Mouse (Mus musculus) erythroblast, embryonic 14.5 days (primary cell): ENCODE data around the gene Ccdc117. TPM values are rescaled to one million over a fixed set of nuclear protein-coding genes. Genes with fewer than 3 reads are reported as not detected.

Experiments used
- H3K27me3 ChIP-seq: 2 replicates; pipeline ENCODE4 v1.6.1; 2012; ENCODE audit warnings: inconsistent platforms; ENCODE audit not compliant: control insufficient read depth
- H3K36me3 ChIP-seq: 2 replicates; pipeline ENCODE4 v1.6.1; 2012; ENCODE audit warnings: mild to moderate bottlenecking, inconsistent platforms; ENCODE audit not compliant: control insufficient read depth
- H3K4me1 ChIP-seq: 2 replicates; pipeline ENCODE4 v1.6.1; 2012; ENCODE audit warnings: inconsistent platforms; ENCODE audit not compliant: control insufficient read depth
- H3K4me3 ChIP-seq: replicated peaks from 2 replicates; pipeline ENCODE3; 2012; ENCODE audit warnings: moderate library complexity, mild to moderate bottlenecking, inconsistent platforms
- H3K9me3 ChIP-seq: 2 replicates; pipeline ENCODE4 v1.6.1; 2012; ENCODE audit warnings: low read length, inconsistent platforms, mixed read lengths; ENCODE audit not compliant: control insufficient read depth
- GATA1 ChIP-seq: IDR thresholded peaks from 2 replicates; pipeline ENCODE4 v1.6.1; 2012; ENCODE audit warnings: low read length, inconsistent platforms, mixed read lengths
- TAL1 ChIP-seq: IDR thresholded peaks from 3 replicates; pipeline ENCODE4 v1.6.1; 2012; ENCODE audit warnings: low read length, inconsistent platforms, mixed read lengths
- polyA plus RNA-seq: library from polyadenylated mRNA; stranded (reverse); fragments of >175 nt; gene quantifications from 2 replicates; pipeline ENCODE4 v1.2.3, GENCODE M21; 2012

Ccdc117 gene
- 0.18 and 0.27 TPM in 2 replicates for polyA plus RNA-seq

DNA sequence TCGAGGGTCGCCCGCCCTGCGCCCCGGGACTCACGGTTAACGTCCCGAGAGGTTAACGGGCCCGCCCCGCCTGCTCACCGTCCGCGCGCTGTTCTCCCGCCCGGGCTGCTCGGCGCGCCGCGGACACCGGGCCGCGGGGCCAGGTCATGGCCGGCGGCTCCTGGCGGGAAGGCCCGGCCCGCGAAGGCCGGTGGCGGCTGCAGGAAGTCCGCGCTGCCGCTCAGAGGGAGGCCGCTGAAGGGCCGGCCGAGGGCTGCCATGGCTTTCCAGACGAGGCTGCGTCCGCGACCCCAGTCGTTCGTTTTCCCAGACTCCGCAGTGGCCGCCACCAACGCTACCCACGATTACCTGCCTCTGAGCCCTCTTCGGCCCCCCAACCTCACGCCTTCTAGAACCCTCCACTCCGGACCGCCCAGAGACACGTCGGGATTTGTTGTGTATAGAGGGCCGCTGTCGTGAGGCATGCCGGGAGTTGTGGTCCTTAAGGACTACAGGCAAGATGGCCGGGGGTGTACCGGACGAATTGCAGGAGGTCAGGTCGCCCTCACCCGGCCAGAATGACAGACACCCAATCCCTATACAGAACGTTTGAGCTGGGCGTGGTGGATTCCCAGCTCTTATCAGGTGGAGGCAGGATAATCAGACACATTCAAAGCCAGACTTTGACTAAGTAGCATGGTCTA is at the start of gene Ccdc117:
Ccdc117 (minus strand) TSS at position 389 of the 683 bp plus-strand sequence.
- Histone ChIP-seq H3K4me1 (peaks cover 41% of the 10 kb centered on the region), H3K9me3 (no peaks in the 10 kb centered on the region), H3K27me3 (no peaks in the 10 kb centered on the region), H3K36me3 (peaks cover 26% of the 10 kb centered on the region), H3K4me3 (peak within 1 kb of the TSS; percentile 77)
- TF ChIP-seq GATA1: peak; percentile 63
- no peak for TF ChIP-seq TAL1

DNA sequence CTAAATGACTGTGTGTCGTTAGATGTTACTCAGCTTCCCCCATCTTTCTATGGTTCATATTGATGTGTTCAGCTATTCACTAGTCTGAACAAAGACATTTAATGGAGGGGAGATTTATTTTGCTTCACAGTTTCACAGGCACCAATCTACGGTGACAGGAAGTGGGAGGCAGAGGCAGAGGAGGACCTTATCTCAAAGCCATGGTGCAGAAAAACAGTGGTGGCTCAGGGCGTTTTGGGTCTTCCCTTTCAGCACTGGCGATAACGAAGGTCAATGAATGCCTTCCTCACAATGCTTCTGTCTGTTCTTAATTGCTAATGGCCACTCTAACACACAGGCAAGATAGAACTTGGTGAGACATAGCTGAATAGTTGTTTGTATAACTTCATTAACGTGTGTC is 33.1 kb upstream of the Ccdc117 start:
- H3K4me1 ChIP-seq: peaks cover 28% of the 10 kb centered on the region

GRCm38 (mm10) chr11:5573821-5574220 is 31.8 kb upstream of the Ccdc117 start:
- TF ChIP-seq TAL1: no peak; the same call in 2 of the 3 replicates
- TF ChIP-seq GATA1: no peak
- peaks cover 28% of the 10 kb centered on the region for H3K4me1 ChIP-seq
- H3K4me3 ChIP-seq: no peak overlapping the region
- no peaks in the 10 kb centered on the region for H3K36me3 ChIP-seq
- no peaks in the 10 kb centered on the region for H3K27me3 ChIP-seq
- no peaks in the 10 kb centered on the region for H3K9me3 ChIP-seq

More for the DNA sequence above, 33.1 kb upstream of the Ccdc117 start:
- H3K9me3 ChIP-seq: no peaks in the 10 kb centered on the region
- no peak overlapping the region for H3K4me3 ChIP-seq
- TF ChIP-seq TAL1 (no peak), GATA1 (0 out of 2 replicates have a peak, but pooled peaks have one; percentile 11)
- H3K36me3 ChIP-seq: no peaks in the 10 kb centered on the region
- no peaks in the 10 kb centered on the region for H3K27me3 ChIP-seq

DNA sequence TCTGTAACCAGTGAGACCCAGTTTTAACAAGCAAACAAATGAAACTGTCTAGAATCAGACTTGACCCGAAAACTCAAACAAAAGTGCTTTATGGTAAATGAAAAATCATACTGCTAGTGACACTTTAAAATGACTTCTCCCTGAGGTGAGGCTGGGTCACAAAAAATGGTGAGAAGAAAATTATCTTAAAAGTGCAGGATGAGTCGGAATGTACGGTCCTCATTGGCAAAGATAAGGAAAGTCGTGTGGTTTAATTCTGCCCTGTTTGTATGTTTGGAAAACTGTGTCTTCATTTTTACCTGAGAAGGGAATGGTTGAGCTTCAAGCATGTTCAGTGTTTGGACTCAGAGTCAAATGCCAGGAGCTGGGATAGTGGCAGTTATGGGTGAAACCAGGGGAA is 29.9 kb upstream of the Ccdc117 start:
- Histone ChIP-seq H3K27me3 (no peaks in the 10 kb centered on the region), H3K4me1 (peaks cover 29% of the 10 kb centered on the region), H3K4me3 (no peak overlapping the region), H3K9me3 (peaks cover 6% of the 10 kb centered on the region; the same call in 1 of the 2 replicates), H3K36me3 (no peaks in the 10 kb centered on the region)
- TF ChIP-seq TAL1 (no peak), GATA1 (no peak)

DNA sequence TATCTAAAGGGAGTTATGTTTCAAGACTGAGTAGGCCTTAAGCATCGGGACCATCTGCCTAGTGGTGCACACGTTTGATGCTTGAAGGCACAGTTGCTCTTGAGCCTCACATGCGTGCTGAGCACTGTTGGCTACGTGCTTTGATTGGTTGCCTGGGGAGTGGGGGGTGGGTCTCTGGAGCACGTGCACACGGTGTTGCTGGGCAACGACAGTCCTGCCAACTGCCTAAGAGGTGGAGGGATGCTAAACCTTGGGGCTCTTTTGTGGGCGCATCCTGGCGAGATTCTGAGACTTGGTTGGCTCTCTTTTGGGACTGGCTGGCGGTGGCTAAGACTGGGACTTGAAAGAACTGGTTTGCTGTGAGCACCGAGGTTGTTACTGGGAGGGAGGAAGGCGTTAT is 27.5 kb upstream of the Ccdc117 start, which contains the start of gene Ankrd36:
Ankrd36 (plus strand) TSS at position 211 of the 400 bp plus-strand sequence.
- peaks cover 18% of the 10 kb centered on the region for H3K4me1 ChIP-seq
- no peak within 1 kb of the TSS for H3K4me3 ChIP-seq
- no peak for TF ChIP-seq GATA1
- TF ChIP-seq TAL1: no peak

GRCm38 (mm10) chr11:5568082-5568481 is 26.1 kb upstream of the Ccdc117 start:
- peaks cover 7% of the 10 kb centered on the region; the same call in 1 of the 2 replicates for H3K4me1 ChIP-seq
- H3K36me3 ChIP-seq: no peaks in the 10 kb centered on the region
- TF ChIP-seq GATA1: no peak
- no peak for TF ChIP-seq TAL1
- no peak overlapping the region for H3K4me3 ChIP-seq
- no peaks in the 10 kb centered on the region for H3K27me3 ChIP-seq
- peaks cover 6% of the 10 kb centered on the region; the same call in 1 of the 2 replicates for H3K9me3 ChIP-seq

More for the DNA sequence above, 27.5 kb upstream of the Ccdc117 start, which contains the start of gene Ankrd36:
- Histone ChIP-seq H3K9me3 (peaks cover 6% of the 10 kb centered on the region; the same call in 1 of the 2 replicates), H3K27me3 (no peaks in the 10 kb centered on the region), H3K36me3 (no peaks in the 10 kb centered on the region)

GRCm38 (mm10) chr11:5567654-5568053 is 25.7 kb upstream of the Ccdc117 start:
- H3K4me1 ChIP-seq: peaks cover 7% of the 10 kb centered on the region
- no peak for TF ChIP-seq GATA1
- TF ChIP-seq TAL1: no peak
- H3K4me3 ChIP-seq: no peak overlapping the region
- no peaks in the 10 kb centered on the region for H3K27me3 ChIP-seq
- H3K36me3 ChIP-seq: no peaks in the 10 kb centered on the region
- peaks cover 6% of the 10 kb centered on the region; the same call in 1 of the 2 replicates for H3K9me3 ChIP-seq

GRCm38 (mm10) chr11:5566506-5566905 is 24.5 kb upstream of the Ccdc117 start:
- no peak overlapping the region for H3K4me3 ChIP-seq
- H3K4me1 ChIP-seq: peaks cover 6% of the 10 kb centered on the region
- H3K9me3 ChIP-seq: peaks cover 6% of the 10 kb centered on the region; the same call in 1 of the 2 replicates
- H3K27me3 ChIP-seq: no peaks in the 10 kb centered on the region
- TF ChIP-seq TAL1: no peak
- TF ChIP-seq GATA1: no peak
- no peaks in the 10 kb centered on the region for H3K36me3 ChIP-seq

- H3K4me1 ChIP-seq: peaks cover 6% of the 10 kb centered on the region
- TF ChIP-seq TAL1 (no peak), GATA1 (no peak)
- H3K27me3 ChIP-seq: no peaks in the 10 kb centered on the region
These were observed 23.6 kb upstream of the Ccdc117 start for GRCm38 (mm10) chr11:5565596-5565995.

More at GRCm38 (mm10) chr11:5565596-5565995, 23.6 kb upstream of the Ccdc117 start:
- Histone ChIP-seq H3K4me3 (no peak overlapping the region), H3K36me3 (no peaks in the 10 kb centered on the region), H3K9me3 (peaks cover 6% of the 10 kb centered on the region; the same call in 1 of the 2 replicates)
